Mouse (Mus musculus) mammary gland, adult 2 months (tissue): ENCODE measurements around the gene Tstd1. TPM values are rescaled to one million over a fixed set of nuclear protein-coding genes. Genes with fewer than 3 reads are reported as not detected.

Experiments used
- polyA plus RNA-seq: library from polyadenylated mRNA; depleted of rRNA; stranded (reverse); fragments of >200 nt; gene quantifications from 2 replicates; pipeline ENCODE4 v1.2.3, GENCODE M21; 2012; ENCODE audit warnings: low replicate concordance; rRNA removed

Tstd1 gene
- 1.5 and 3.1 TPM in 2 replicates for polyA plus RNA-seq

DNA sequence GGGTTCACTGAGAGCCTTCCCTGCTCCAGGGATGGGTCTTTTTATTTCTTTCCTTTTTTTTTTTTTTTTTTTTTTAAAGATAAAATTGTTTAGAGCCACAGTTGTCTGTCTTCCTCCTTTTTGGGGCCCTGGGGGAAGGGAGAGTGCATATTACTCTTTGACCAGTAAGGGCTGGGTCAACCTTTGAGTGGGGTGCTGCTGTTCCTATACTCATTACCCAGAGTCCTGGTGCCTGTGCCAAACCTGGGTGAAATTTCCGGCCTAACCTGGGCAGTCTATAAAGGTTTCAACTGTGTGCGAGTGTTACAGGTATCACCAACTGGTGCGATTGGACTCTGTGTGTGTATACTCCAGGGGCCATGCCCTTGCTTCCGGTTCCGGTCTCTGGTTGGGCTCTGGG, at the start of gene Tstd1:
Tstd1 (plus strand) TSS at position 213 of the 400 bp plus-strand sequence.

GRCm38 (mm10) chr1:171369845-171370556, 48.7 kb upstream of the Tstd1 start, which contains the start of gene Nectin4:
Nectin4 (plus strand) TSS chr1:171370099.

GRCm38 (mm10) chr1:171388376-171389102, 30.1 kb upstream of the Tstd1 start, which contains the start of gene Arhgap30:
Arhgap30 (plus strand) TSS chr1:171388954.

GRCm38 (mm10) chr1:171410947-171411484, 7.7 kb upstream of the Tstd1 start, which contains the start of gene Usf1:
Usf1 (plus strand) TSS chr1:171411313.

GRCm38 (mm10) chr1:171437264-171438013, 18.8 kb downstream of the Tstd1 start, which contains the start of gene F11r:
F11r (plus strand) TSS chr1:171437535.

Other genes with a start within 250 kb of the Tstd1 start
- 5.2 and 13.0 TPM in 2 replicates for gene Pcp4l1, start 222.6 kb upstream of the Tstd1 start, polyA plus RNA-seq
- 0.30 TPM in 1 of 2 replicates, not detected in the other for gene Nr1i3, start 204.9 kb upstream of the Tstd1 start, polyA plus RNA-seq
- gene Tomm40l, start 196.4 kb upstream of the Tstd1 start, polyA plus RNA-seq: 37.7 and 47.3 TPM in 2 replicates
- 1.3 and 87.4 TPM in 2 replicates for gene Apoa2, start 193.8 kb upstream of the Tstd1 start, polyA plus RNA-seq
- 178 and 219 TPM in 2 replicates for gene Fcer1g, start 184.5 kb upstream of the Tstd1 start, polyA plus RNA-seq
- gene Adamts4, start 168.5 kb upstream of the Tstd1 start, polyA plus RNA-seq: 4.9 and 7.1 TPM in 2 replicates
- gene Ndufs2, start 167.5 kb upstream of the Tstd1 start, polyA plus RNA-seq: 124 and 262 TPM in 2 replicates
- 67.0 and 79.3 TPM in 2 replicates for gene B4galt3, start 148.5 kb upstream of the Tstd1 start, polyA plus RNA-seq
- 51.7 and 64.2 TPM in 2 replicates for gene Ppox, start 137.7 kb upstream of the Tstd1 start, polyA plus RNA-seq
- 53.9 and 55.7 TPM in 2 replicates for gene Usp21, start 130.9 kb upstream of the Tstd1 start, polyA plus RNA-seq
- 15.9 and 23.3 TPM in 2 replicates for gene Ufc1, start 123.8 kb upstream of the Tstd1 start, polyA plus RNA-seq
- gene Dedd, start 89.7 kb upstream of the Tstd1 start, polyA plus RNA-seq: 33.8 and 37.4 TPM in 2 replicates
- 55.1 and 59.6 TPM in 2 replicates for gene Nit1, start 73.2 kb upstream of the Tstd1 start, polyA plus RNA-seq
- 4.9 and 12.0 TPM in 2 replicates for gene Pfdn2, start 73.2 kb upstream of the Tstd1 start, polyA plus RNA-seq
- gene Klhdc9, start 58.1 kb upstream of the Tstd1 start, polyA plus RNA-seq: 0.57 and 0.85 TPM in 2 replicates
- 11.0 and 17.5 TPM in 2 replicates for gene Nectin4, start 48.8 kb upstream of the Tstd1 start, polyA plus RNA-seq
- gene Arhgap30, start 29.9 kb upstream of the Tstd1 start, polyA plus RNA-seq: 25.7 and 38.8 TPM in 2 replicates
- 90.8 and 91.2 TPM in 2 replicates for gene Usf1, start 7.6 kb upstream of the Tstd1 start, polyA plus RNA-seq
- gene F11r, start 18.7 kb downstream of the Tstd1 start, polyA plus RNA-seq: 34.4 and 58.0 TPM in 2 replicates
- gene Alyref2, start 84.6 kb downstream of the Tstd1 start, polyA plus RNA-seq: 1.8 and 4.2 TPM in 2 replicates
- 0.27 TPM in 1 of 2 replicates, not detected in the other for gene Itln1, start 116.4 kb downstream of the Tstd1 start, polyA plus RNA-seq
- 1.1 and 2.3 TPM in 2 replicates for gene Cd244a, start 140.3 kb downstream of the Tstd1 start, polyA plus RNA-seq
- gene Ly9, start 188.5 kb downstream of the Tstd1 start, polyA plus RNA-seq: 11.6 and 13.6 TPM in 2 replicates
- 3.8 and 6.4 TPM in 2 replicates for gene Slamf7, start 234.2 kb downstream of the Tstd1 start, polyA plus RNA-seq